Mouse (Mus musculus) lung, adult 2 months (tissue): ENCODE measurements at regions not wholly inside any gene's neighbourhood (a gene's known extent, or its start where the extent isn't known, plus 50 kb on each side); places are given as distances from the start of the nearest gene placed in this dataset.

Source experiments
- CTCF ChIP-seq: fragments of 200-500 bp; IDR thresholded peaks from 2 replicates; pipeline ENCODE4 v1.5.1; 2011; ENCODE audit warnings: mild to moderate bottlenecking, low read length, control low read depth; ENCODE audit not compliant: insufficient read depth
- POLR2A ChIP-seq: fragments of 200-500 bp; IDR thresholded peaks from 2 replicates; pipeline ENCODE4 v1.6.1; 2011; ENCODE audit warnings: low read depth, mild to moderate bottlenecking, control low read depth, low read length, borderline replicate concordance; ENCODE audit errors: extremely low read depth

DNA sequence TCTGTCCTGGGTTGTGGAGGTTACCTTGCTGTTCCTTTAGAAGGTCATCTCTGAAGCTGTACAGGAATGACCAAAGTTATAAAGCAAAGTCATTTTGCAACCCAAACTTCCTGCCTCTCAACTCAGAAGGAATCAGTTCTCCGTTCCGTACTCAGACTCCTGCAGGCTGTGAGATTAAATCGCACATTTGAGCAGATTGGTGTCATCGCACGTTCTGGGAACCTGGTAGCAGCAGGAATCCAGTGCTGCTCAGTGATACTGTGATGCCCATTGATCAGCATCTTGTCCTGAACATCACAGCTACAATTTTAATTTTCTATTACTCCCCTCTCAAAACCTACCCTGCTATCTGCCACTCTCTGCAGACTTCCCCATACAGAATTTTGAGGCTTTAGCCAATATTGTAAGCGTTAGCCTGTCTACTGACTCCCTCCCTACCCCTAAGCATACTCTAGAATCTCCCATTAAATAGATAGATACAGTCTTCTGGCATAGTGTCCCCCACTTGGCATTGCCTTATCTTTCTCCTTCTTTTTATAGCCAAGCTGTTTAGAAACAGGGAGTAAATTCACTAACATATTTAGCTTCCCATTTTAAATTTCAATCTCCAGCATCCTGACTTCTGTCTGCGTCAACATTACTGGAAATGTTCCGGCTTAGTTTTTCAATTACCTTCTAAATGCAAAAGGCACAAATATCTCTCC lies 482.1 kb downstream of the Cntnap4 start:
- no peak for TF ChIP-seq CTCF
- no peak for TF ChIP-seq POLR2A
